Mouse (Mus musculus): ENCODE measurements around the gene Btbd17.

DNA sequence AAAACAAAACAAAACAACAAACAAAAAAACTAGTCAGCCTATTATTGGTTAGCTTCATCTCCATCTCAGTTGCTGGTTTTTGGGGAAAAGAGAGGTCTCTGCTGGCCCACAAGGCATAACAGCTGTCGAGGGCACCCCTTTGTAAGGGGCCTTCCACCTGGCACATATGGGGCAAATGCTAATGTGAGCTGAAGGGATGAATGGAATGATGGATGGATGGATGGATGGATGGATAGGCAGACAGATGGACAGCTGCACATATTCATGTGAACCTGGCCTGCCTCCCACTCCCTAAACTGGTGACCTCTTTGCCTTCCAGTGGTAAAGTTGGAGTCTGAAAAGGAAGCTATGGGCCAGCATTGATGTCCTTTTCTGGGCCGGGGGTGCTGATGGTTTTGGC is 11.3 kb upstream of the Btbd17 start:
- TF ChIP-seq POLR2A (IDR thresholded peaks at IDR 0.05; ENCODE audit: low read depth, low read length) (no peak), CTCF (IDR thresholded peaks at IDR 0.05; ENCODE audit: extremely low read depth, insufficient read length, insufficient replicate concordance, low read depth, low read length) (no peak)

All from small intestine, adult 2 months (tissue).